Mouse (Mus musculus) kidney, adult 18-20 months (tissue): Measurements from ENCODE around the gene Slc22a23.

Experiments used
- DNase-seq: peaks from one replicate; pipeline ENCODE4 v3.0.0; 2021

Gene Slc22a23

GRCm38 (mm10) chr13:34130226-34130731 is 214.7 kb downstream of the Slc22a23 start, which contains the start of gene Tubb2b:
TSS of gene Tubb2b (minus strand) at chr13:34130466.
- peak; percentile 44 for DNase-seq

GRCm38 (mm10) chr13:34129485-34130225 is 215.3 kb downstream of the Slc22a23 start:
- DNase-seq: peak; percentile 74
